Mouse (Mus musculus): Measurements from ENCODE around the gene Zfp229. TPM values are rescaled to one million over a fixed set of nuclear protein-coding genes. Genes with fewer than 3 reads are reported as not detected.
"Not testable (repeated sequence)": the region's sequence is repeated elsewhere in the genome, so short reads cannot be mapped to it uniquely, and the experiment has no call there.

The Zfp229 gene
- polyA plus RNA-seq (2015; fragmentation: Nextera tagmentation; extraction: Ambion mirVana), result 7.4 and 8.6 TPM in 2 replicates

DNA sequence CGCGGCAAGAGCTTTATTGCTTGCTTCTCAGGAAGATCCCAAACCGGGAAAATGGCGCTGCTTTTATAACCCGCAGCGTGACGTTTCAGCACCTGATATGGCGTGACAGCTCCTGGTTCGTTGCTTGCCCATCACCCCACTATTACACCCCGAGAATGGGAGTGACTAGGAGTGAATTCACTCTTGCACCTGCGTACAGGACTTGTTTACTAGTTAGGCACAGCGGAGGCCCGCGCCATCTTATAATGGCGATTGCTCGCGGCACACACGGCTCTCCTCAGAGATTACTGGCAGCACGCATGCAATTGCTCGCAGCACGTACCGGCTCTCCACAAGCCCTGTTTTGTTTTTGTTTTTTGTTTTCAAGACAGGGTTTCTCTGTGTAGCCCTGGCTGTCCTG is at the start of gene Zfp229:
Zfp229 (plus strand) TSS at position 301 of the 400 bp plus-strand sequence.
- not testable (repeated sequence) for ATAC-seq (replicated peaks; ENCODE audit: low FRiP score); H3K9me3 ChIP-seq (replicated peaks); H3K36me3 ChIP-seq; H3K4me1 ChIP-seq; H3K27me3 ChIP-seq; H3K4me2 ChIP-seq; H3K4me3 ChIP-seq (replicated peaks); H3K27ac ChIP-seq; H3K9ac ChIP-seq
- WGBS, result 95% methylated on average over 12 of the region's 22 CpGs

DNA sequence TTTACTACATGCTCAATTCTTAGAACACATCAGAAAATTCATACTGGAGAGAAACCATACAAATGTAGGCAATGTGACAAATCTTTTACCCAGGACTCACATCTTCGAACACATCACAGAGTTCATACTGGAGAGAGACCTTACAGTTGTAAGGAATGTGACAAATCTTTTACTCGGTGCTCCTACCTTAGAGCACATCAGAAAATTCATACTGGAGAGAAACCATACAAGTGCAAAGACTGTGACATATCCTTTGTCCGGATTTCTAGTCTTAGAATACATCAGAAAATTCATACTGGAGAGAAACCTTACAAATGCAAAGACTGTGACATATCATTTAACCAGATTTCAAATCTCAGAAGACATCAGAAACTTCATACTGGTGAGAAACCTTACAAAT is 39.0 kb upstream of the Zfp229 start, which contains the start of gene Gm10226:
Gm10226 (plus strand) TSS at position 301 of the 400 bp plus-strand sequence.
- ATAC-seq (replicated peaks; ENCODE audit: low FRiP score), result no peak
- Histone ChIP-seq H3K27me3 (no peaks in the 10 kb centered on the region), H3K36me3 (peaks cover 20% of the 10 kb centered on the region), H3K9ac (no peak within 1 kb of the TSS), H3K4me2 (no peak within 1 kb of the TSS), H3K9me3 (replicated peaks) (no peaks in the 10 kb centered on the region), H3K4me1 (no peaks in the 10 kb centered on the region), H3K4me3 (replicated peaks) (no peak within 1 kb of the TSS), H3K27ac (no peak within 1 kb of the TSS)
- WGBS, result 95% methylated on average over 3 of the region's 3 CpGs

DNA sequence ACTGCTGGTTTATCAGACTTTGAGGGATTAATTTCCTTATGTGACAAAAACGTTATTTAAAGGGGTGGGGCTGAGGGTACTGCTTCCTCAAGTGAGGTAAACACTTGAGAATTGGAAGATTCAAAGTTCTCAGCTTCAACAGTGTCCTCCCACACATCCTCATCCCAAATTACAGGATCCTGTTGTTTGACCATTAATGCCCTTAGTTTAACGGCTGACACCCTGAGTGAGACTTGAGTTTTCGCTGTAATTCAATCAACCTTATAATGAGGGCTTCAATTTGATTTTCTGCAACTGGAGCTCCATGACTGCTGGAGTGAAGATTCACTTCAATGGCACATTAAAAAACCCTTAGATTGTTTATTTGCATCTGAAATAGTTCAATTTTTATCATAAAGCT is 37.3 kb upstream of the Zfp229 start:
- H3K4me2 ChIP-seq, result no peak overlapping the region

DNA sequence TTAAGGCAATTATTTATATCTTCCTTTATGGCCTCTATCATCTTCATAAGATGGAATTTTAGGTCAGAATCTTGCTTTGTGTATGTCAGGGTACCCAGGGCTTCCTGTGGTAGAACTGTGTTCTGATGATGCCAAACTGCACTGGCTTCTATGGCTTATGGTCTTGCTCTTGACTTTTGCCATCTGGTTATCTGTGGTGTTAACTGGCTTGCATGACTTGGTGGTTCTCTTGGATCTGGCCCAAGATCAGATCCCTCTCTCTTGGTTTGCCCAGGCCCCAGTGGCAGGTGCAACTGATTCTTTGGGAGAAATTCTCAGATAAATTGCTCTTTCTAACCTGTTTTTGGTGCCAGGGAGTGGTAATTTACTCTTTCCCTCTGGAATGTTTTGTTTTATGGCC is 34.5 kb upstream of the Zfp229 start:
- no peaks in the 10 kb centered on the region for H3K4me1 ChIP-seq
- no peak overlapping the region for H3K27ac ChIP-seq
- H3K27me3 ChIP-seq, result no peaks in the 10 kb centered on the region
- no peaks in the 10 kb centered on the region for H3K9me3 ChIP-seq (replicated peaks)
- H3K9ac ChIP-seq, result no peak overlapping the region
- H3K36me3 ChIP-seq, result peaks cover 6% of the 10 kb centered on the region
- no peak overlapping the region for H3K4me2 ChIP-seq
- no peak for ATAC-seq (replicated peaks; ENCODE audit: low FRiP score)
- H3K4me3 ChIP-seq (replicated peaks), result no peak overlapping the region

More for the DNA sequence above, 37.3 kb upstream of the Zfp229 start:
- H3K9me3 ChIP-seq (replicated peaks), result no peaks in the 10 kb centered on the region
- WGBS, result 52% methylated on average over 3 of the region's 3 CpGs
- ATAC-seq (replicated peaks; ENCODE audit: low FRiP score), result peak; percentile 67; the same call in 1 of the 2 replicates
- H3K9ac ChIP-seq, result no peak overlapping the region
- no peaks in the 10 kb centered on the region for H3K27me3 ChIP-seq
- H3K4me3 ChIP-seq (replicated peaks), result no peak overlapping the region
- H3K36me3 ChIP-seq, result peaks cover 20% of the 10 kb centered on the region
- no peak overlapping the region for H3K27ac ChIP-seq
- H3K4me1 ChIP-seq, result no peaks in the 10 kb centered on the region

DNA sequence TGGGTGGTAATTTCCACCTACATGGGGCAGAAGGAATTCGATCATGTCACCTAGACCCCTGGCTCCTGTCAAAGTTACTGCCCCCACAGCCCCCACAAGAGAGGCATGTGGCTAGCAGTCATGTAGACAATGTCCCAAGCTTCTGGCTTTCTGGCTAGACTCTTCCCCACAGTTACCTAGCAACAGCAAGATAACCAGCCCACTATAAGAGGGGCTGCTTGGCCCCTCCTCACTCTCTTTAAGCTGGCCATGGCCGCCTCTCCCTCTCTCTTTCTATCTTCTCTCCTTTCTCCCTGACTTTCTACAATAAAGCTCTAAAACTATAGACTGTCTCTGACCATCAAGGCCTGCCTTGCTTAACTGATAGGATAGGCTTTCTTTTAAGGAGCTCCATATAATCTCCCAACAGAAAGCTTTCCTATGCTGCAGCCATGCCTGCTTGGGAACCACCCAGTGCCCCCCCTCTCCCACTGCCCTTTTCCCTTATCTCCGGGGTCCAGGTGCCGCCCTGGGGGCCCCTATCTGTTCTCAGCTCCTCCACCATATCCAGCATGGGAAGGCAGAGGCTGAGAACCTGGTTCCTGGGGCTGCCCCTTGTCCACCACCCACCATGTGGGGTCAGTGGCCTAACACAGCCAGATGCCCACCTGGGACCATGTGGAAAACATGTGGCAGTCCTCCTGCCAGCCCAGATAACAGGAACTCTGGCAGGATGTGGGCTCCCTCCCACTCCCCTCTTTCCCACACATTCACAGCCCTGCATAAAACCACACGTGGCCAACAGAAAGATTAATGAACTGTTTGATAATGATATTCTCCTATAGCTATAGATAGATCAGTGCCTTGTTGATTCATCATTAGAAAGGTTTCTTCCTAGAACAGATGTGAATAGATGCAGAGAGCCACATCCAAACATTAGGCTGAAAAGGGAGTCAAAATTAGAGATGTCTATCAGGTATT is 28.0 kb upstream of the Zfp229 start:
- ATAC-seq (replicated peaks; ENCODE audit: low FRiP score), result no peak; the same call in 1 of the 2 replicates
- Histone ChIP-seq H3K4me3 (replicated peaks) (no peak overlapping the region), H3K27me3 (no peaks in the 10 kb centered on the region), H3K4me1 (peaks cover 4% of the 10 kb centered on the region; the same call in 1 of the 2 replicates), H3K9ac (no peak overlapping the region), H3K36me3 (no peaks in the 10 kb centered on the region), H3K4me2 (no peak overlapping the region), H3K9me3 (replicated peaks) (no peaks in the 10 kb centered on the region), H3K27ac (no peak overlapping the region)
- WGBS, result 51% methylated on average over 5 of the region's 5 CpGs

DNA sequence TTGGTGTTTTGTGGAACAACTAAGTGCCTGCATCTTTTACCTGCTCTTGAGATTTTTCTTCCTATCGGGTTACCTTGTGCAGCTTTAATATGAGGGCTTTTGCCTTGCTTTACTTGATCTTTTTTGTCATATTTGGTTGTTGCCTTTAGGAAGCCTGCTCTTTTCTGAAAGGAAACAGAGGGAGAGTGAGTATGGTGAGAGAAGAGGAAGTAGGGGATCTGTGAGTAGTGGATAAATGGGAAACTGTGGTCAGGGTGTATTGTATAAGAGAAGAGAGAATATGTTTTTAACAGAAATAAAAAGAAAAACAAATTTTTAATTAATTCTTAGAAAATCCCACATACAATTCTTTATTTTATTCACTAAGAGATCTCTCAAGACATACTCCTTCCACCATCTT is 27.2 kb upstream of the Zfp229 start:
- no peak overlapping the region for H3K27ac ChIP-seq
- H3K4me2 ChIP-seq, result no peak overlapping the region
- ATAC-seq (replicated peaks; ENCODE audit: low FRiP score), result no peak
- H3K27me3 ChIP-seq, result no peaks in the 10 kb centered on the region
- peaks cover 5% of the 10 kb centered on the region for H3K4me1 ChIP-seq
- no peak overlapping the region for H3K4me3 ChIP-seq (replicated peaks)
- H3K36me3 ChIP-seq, result no peaks in the 10 kb centered on the region
- no peaks in the 10 kb centered on the region for H3K9me3 ChIP-seq (replicated peaks)
- WGBS, result 88% methylated on average over 1 of the region's 1 CpGs
- H3K9ac ChIP-seq, result no peak overlapping the region

DNA sequence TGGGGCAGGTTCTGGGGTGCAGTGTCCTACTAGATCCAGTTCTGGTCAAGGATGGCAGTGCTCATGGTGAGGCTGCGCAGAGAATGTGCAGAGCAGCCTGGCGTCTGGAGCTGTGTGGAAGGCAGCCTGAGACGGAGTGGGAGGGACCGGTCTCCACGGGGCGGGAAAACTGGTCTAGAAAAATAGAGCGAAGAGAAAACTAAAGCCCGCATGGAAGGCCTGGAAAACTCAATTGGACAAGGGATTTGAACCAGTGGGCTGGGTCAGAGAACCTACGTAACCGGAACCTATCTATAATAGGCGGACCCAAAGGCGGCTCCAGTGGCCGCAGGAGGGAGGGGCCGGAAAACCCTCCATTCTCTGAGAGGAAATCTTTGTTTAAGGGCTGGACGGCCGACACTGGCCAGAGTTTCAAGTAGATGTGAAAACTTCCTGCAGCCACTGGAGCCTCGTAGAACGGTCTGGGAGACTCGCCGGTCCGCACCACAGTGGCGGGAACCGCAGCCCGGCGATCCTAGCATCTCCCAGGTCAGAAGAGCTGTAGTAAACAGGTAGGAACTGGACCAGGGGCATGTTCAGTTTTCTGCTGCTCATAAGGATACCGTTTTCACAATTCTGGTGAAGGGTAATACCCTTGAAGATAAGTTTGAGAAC is 23.1 kb upstream of the Zfp229 start, which contains the start of gene Zfp760:
Zfp760 (plus strand) TSS at position 399 of the 654 bp plus-strand sequence.
- Histone ChIP-seq H3K27ac (peak within 1 kb of the TSS; percentile 93), H3K4me2 (peak within 1 kb of the TSS; percentile 54), H3K4me3 (replicated peaks) (peak within 1 kb of the TSS; percentile 56), H3K36me3 (peaks cover 19% of the 10 kb centered on the region), H3K9ac (peak within 1 kb of the TSS; percentile 50), H3K4me1 (peaks cover 12% of the 10 kb centered on the region), H3K9me3 (replicated peaks) (no peaks in the 10 kb centered on the region), H3K27me3 (no peaks in the 10 kb centered on the region)
- peak; percentile 99 for ATAC-seq (replicated peaks; ENCODE audit: low FRiP score)
- WGBS, result 6% methylated on average over 26 of the region's 26 CpGs

DNA sequence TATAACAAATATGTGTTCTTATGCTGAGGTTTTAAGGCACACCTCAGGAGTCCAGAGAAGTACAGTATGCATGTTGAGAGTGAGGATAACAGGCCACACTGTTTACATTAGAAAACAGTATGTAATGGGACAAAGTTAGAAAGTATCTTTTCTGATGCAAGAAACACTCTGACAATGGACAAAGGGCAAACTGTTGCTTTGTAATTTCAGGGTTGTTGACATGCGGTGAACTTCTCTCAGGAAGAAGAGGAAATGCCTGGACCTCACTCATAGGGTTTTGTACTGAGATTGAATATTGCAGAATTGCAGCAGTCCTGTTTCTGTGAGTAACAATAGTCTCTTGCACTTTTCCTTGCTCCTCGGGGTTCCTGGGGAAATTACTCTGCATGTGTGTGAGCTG is 22.2 kb upstream of the Zfp229 start:
- Histone ChIP-seq H3K9ac (peak overlapping the region; percentile 50), H3K4me1 (peaks cover 12% of the 10 kb centered on the region), H3K27me3 (no peaks in the 10 kb centered on the region), H3K4me3 (replicated peaks) (peak overlapping the region; percentile 56), H3K4me2 (peak overlapping the region; percentile 54), H3K9me3 (replicated peaks) (no peaks in the 10 kb centered on the region), H3K27ac (peak overlapping the region; percentile 93), H3K36me3 (peaks cover 24% of the 10 kb centered on the region)
- ATAC-seq (replicated peaks; ENCODE audit: low FRiP score), result no peak
- WGBS, result 31% methylated on average over 2 of the region's 2 CpGs

DNA sequence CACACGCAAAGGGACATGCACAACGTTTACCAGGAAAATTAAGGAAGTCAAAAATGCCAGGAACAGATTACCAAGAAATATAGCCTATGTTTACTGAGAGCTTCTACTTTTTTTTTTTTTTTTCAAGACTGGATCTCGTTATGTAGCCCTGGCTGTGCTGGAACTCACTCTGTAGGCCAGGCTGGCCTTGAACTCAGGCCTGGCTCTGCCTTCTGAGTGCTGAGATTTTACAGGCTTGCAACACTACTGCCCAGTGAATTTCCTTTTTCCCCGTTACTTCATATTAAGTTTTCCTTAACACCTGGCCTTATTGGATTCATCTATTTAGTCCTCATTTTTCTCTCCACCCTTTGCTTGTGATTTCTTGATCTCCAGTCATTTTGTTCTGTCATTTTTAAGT is 2.5 kb downstream of the Zfp229 start:
- WGBS, result 83% methylated on average over 4 of the region's 4 CpGs
- H3K4me2 ChIP-seq, result peak overlapping the region; percentile 61
- H3K27me3 ChIP-seq, result no peaks in the 10 kb centered on the region
- no peaks in the 10 kb centered on the region for H3K9me3 ChIP-seq (replicated peaks)
- peak overlapping the region; percentile 73 for H3K9ac ChIP-seq
- peaks cover 8% of the 10 kb centered on the region for H3K4me1 ChIP-seq
- H3K36me3 ChIP-seq, result peaks cover 10% of the 10 kb centered on the region
- H3K27ac ChIP-seq, result peak overlapping the region; percentile 93
- peak overlapping the region; percentile 78 for H3K4me3 ChIP-seq (replicated peaks)
- no peak for ATAC-seq (replicated peaks; ENCODE audit: low FRiP score)

DNA sequence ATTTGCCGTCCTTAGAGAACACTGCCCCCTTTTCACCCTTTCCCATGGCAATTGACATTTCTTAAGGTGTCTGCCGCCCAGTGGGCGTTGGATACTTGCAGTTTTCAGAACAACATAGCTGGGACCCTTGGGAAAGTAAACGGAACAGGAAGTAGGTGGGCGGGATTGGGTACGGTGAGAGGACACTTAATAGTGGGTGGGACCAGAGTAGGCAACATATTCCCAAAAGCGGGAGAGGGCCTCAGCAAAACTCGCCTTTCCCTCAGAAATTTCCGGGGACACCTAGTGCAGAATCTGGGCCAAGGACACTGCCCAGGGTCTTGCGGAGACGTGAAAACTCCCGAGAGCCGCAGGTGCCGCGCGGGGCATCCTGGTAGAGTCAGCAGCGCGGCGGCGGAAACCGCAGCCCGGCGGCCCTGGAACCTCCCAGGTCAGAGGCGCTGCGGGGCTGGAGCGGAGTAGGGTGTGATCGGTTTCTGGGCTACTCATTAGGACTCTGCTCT is 3.0 kb downstream of the Zfp229 start:
- Histone ChIP-seq H3K27me3 (no peaks in the 10 kb centered on the region), H3K36me3 (peaks cover 14% of the 10 kb centered on the region), H3K9ac (peak overlapping the region; percentile 73), H3K4me3 (replicated peaks) (peak overlapping the region; percentile 78), H3K4me2 (peak overlapping the region; percentile 61), H3K9me3 (replicated peaks) (no peaks in the 10 kb centered on the region), H3K27ac (peak overlapping the region; percentile 93), H3K4me1 (peaks cover 8% of the 10 kb centered on the region)
- WGBS, result under 1% methylated on average over 27 of the region's 27 CpGs
- peak; percentile 99 for ATAC-seq (replicated peaks; ENCODE audit: low FRiP score)

DNA sequence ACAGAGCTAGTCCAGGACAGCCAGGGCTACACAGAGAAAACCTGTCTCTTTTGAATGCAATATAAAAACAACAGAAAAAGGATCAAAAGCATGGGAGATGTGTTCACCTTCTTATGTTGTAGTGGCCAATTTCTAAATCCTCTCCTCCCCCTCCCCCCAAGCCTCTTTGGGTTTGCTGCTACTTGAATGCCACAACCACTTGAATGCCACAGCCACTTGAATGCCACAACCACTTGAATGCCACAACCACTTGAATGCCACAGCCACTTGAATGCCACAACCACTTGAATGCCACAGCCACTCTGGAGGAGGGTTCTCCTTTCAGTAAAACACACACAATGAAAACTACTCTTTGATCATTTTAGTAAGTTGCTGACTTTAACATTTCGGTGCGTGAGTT is 22.2 kb downstream of the Zfp229 start:
- Histone ChIP-seq H3K4me1 (0 out of 2 replicates have a peak, but pooled peaks cover 6% of the 10 kb centered on the region), H3K9ac (no peak overlapping the region), H3K27me3 (no peaks in the 10 kb centered on the region; the same call in 1 of the 2 replicates), H3K4me2 (no peak overlapping the region), H3K9me3 (replicated peaks) (no peaks in the 10 kb centered on the region), H3K36me3 (peaks cover 4% of the 10 kb centered on the region; the same call in 1 of the 2 replicates), H3K4me3 (replicated peaks) (no peak overlapping the region), H3K27ac (no peak overlapping the region)
- no peak for ATAC-seq (replicated peaks; ENCODE audit: low FRiP score)
- WGBS, result 95% methylated on average over 2 of the region's 2 CpGs

Data from kidney, embryonic 15.5 days (tissue).